13 mouse cellular contexts compared by ENCODE assay signal in genomic region chr4:55843727-55844401, GRCm38 (mm10).
DNase-seq lines count a peak whose midpoint lies in the region; ATAC-seq and TF ChIP-seq lines count a peak whose summit lies in the region.
"Had no signal": no experiment of that assay in that cellular context is flagged by ENCODE, and none has a peak within 500 bp of the region (broad histone marks: within the 10 kb centered on the region; RNA-seq: fewer than 3 reads in every experiment).

No protein-coding gene starts in this region.

- no peaks in the 10 kb centered on the region for H3K36me3 ChIP-seq in forebrain, embryonic 14.5 days (ENCODE audit: control insufficient read depth, insufficient read depth, low read length)
- H3K36me3 ChIP-seq in forebrain, embryonic 16.5 days (ENCODE audit: control insufficient read depth, insufficient read depth) = no peaks in the 10 kb centered on the region
- H3K36me3 ChIP-seq in midbrain, postnatal 0 days (ENCODE audit: insufficient read depth, low read length) = no peaks in the 10 kb centered on the region
- no peaks in the 10 kb centered on the region for H3K36me3 ChIP-seq in midbrain, embryonic 13.5 days
- H3K36me3 ChIP-seq in limb, embryonic 14.5 days (ENCODE audit: control insufficient read depth, insufficient read depth, low read length) = no peaks in the 10 kb centered on the region
- no peaks in the 10 kb centered on the region for H3K36me3 ChIP-seq in stomach, postnatal 0 days (ENCODE audit: control insufficient read depth, insufficient read depth, low read length)
- no peaks in the 10 kb centered on the region for H3K36me3 ChIP-seq in liver, embryonic 11.5 days (ENCODE audit: control insufficient read depth, insufficient read depth, low read length)
- H3K36me3 ChIP-seq: heart, embryonic 13.5 days; neural tube, embryonic 12.5 days had no signal

- no peak overlapping the region for H3K4me2 ChIP-seq in forebrain, embryonic 14.5 days (ENCODE audit: low read length)
- H3K4me2 ChIP-seq in forebrain, embryonic 16.5 days (ENCODE audit: low read length) = no peak overlapping the region
- no peak overlapping the region for H3K4me2 ChIP-seq in midbrain, postnatal 0 days (ENCODE audit: low read depth, low read length, poor library complexity, severe bottlenecking)
- no peak overlapping the region for H3K4me2 ChIP-seq in midbrain, embryonic 13.5 days (replicated peaks)
- no peak overlapping the region for H3K4me2 ChIP-seq in limb, embryonic 14.5 days (replicated peaks; ENCODE audit: low read depth, low read length, severe bottlenecking)
- H3K4me2 ChIP-seq in stomach, postnatal 0 days (replicated peaks; ENCODE audit: low read depth) = no peak overlapping the region
- no peak overlapping the region for H3K4me2 ChIP-seq in liver, embryonic 11.5 days
- H3K4me2 ChIP-seq: heart, embryonic 13.5 days; neural tube, embryonic 12.5 days had no signal

- H3K9ac ChIP-seq in forebrain, embryonic 14.5 days (ENCODE audit: low read length) = no peak overlapping the region
- H3K9ac ChIP-seq in forebrain, embryonic 16.5 days (replicated peaks; ENCODE audit: low read depth, low read length) = no peak overlapping the region
- no peak overlapping the region for H3K9ac ChIP-seq in midbrain, postnatal 0 days (replicated peaks; ENCODE audit: low read length, poor library complexity, severe bottlenecking)
- H3K9ac ChIP-seq in midbrain, embryonic 13.5 days (replicated peaks) = no peak overlapping the region
- no peak overlapping the region for H3K9ac ChIP-seq in limb, embryonic 14.5 days (ENCODE audit: low read depth, low read length, severe bottlenecking)
- H3K9ac ChIP-seq in stomach, postnatal 0 days (ENCODE audit: low read length) = no peak overlapping the region
- H3K9ac ChIP-seq in liver, embryonic 11.5 days (ENCODE audit: low read depth, low read length) = no peak overlapping the region
- H3K9ac ChIP-seq: heart, embryonic 13.5 days; liver, embryonic 14.5 days; neural tube, embryonic 12.5 days had no signal

- H3K27ac ChIP-seq in forebrain, embryonic 14.5 days (ENCODE audit: low read depth, low read length) = no peak overlapping the region
- no peak overlapping the region for H3K27ac ChIP-seq in forebrain, embryonic 16.5 days (ENCODE audit: low read length)
- no peak overlapping the region for H3K27ac ChIP-seq in midbrain, postnatal 0 days (ENCODE audit: low read depth, low read length)
- H3K27ac ChIP-seq in midbrain, embryonic 13.5 days = no peak overlapping the region
- 0 out of 2 replicates have a peak overlapping the region, but pooled peaks have one; percentile 16 for H3K27ac ChIP-seq in limb, embryonic 14.5 days (replicated peaks; ENCODE audit: low read depth, low read length)
- no peak overlapping the region; the same call in 1 of the 2 replicates for H3K27ac ChIP-seq in stomach, postnatal 0 days (replicated peaks)
- H3K27ac ChIP-seq in liver, embryonic 11.5 days (ENCODE audit: low read depth, low read length) = no peak overlapping the region
- H3K27ac ChIP-seq: heart, embryonic 13.5 days; liver, embryonic 14.5 days; neural tube, embryonic 12.5 days had no signal

- 64% methylated on average over 12 of the region's 12 CpGs for WGBS in forebrain, embryonic 14.5 days
- WGBS in forebrain, embryonic 16.5 days = 43% methylated on average over 12 of the region's 12 CpGs
- 58% methylated on average over 12 of the region's 12 CpGs for WGBS in midbrain, postnatal 0 days
- WGBS in midbrain, embryonic 13.5 days = 65% methylated on average over 12 of the region's 12 CpGs
- WGBS in limb, embryonic 14.5 days = 21% methylated on average over 12 of the region's 12 CpGs
- WGBS in stomach, postnatal 0 days = 35% methylated on average over 12 of the region's 12 CpGs
- 57% methylated on average over 12 of the region's 12 CpGs for WGBS in liver, embryonic 11.5 days

- no peak for TF ChIP-seq POLR2A in limb, embryonic 14.5 days (IDR thresholded peaks at IDR 0.05; ENCODE audit: borderline replicate concordance, extremely low read depth, insufficient read depth, insufficient read length)

- no peaks in the 10 kb centered on the region for H3K9me3 ChIP-seq in forebrain, embryonic 14.5 days (replicated peaks; ENCODE audit: control insufficient read depth, low read length)
- H3K9me3 ChIP-seq in forebrain, embryonic 16.5 days (ENCODE audit: control insufficient read depth, low read length) = no peaks in the 10 kb centered on the region
- no peaks in the 10 kb centered on the region for H3K9me3 ChIP-seq in midbrain, postnatal 0 days (ENCODE audit: low read length)
- H3K9me3 ChIP-seq in midbrain, embryonic 13.5 days = no peaks in the 10 kb centered on the region
- no peaks in the 10 kb centered on the region for H3K9me3 ChIP-seq in limb, embryonic 14.5 days (ENCODE audit: control insufficient read depth, low read length)
- no peaks in the 10 kb centered on the region for H3K9me3 ChIP-seq in stomach, postnatal 0 days (ENCODE audit: control insufficient read depth, low read length)
- no peaks in the 10 kb centered on the region for H3K9me3 ChIP-seq in liver, embryonic 11.5 days (ENCODE audit: control insufficient read depth, low read length)
- H3K9me3 ChIP-seq: heart, embryonic 13.5 days; neural tube, embryonic 12.5 days had no signal

- H3K27me3 ChIP-seq in forebrain, embryonic 14.5 days (replicated peaks; ENCODE audit: control insufficient read depth, insufficient read depth, low read length) = no peaks in the 10 kb centered on the region
- H3K27me3 ChIP-seq in forebrain, embryonic 16.5 days (replicated peaks; ENCODE audit: control insufficient read depth, insufficient read depth, low read length) = no peaks in the 10 kb centered on the region
- H3K27me3 ChIP-seq in midbrain, postnatal 0 days (ENCODE audit: insufficient read depth, low read length) = no peaks in the 10 kb centered on the region
- H3K27me3 ChIP-seq in midbrain, embryonic 13.5 days = no peaks in the 10 kb centered on the region
- H3K27me3 ChIP-seq in limb, embryonic 14.5 days (ENCODE audit: control insufficient read depth, insufficient read depth, low read length) = no peaks in the 10 kb centered on the region
- H3K27me3 ChIP-seq in stomach, postnatal 0 days (ENCODE audit: control insufficient read depth, insufficient read depth, low read length) = no peaks in the 10 kb centered on the region
- H3K27me3 ChIP-seq in liver, embryonic 11.5 days (replicated peaks; ENCODE audit: control insufficient read depth, insufficient read depth, low read length) = no peaks in the 10 kb centered on the region
- H3K27me3 ChIP-seq: heart, embryonic 13.5 days; neural tube, embryonic 12.5 days had no signal

- no peaks in the 10 kb centered on the region; the same call in 1 of the 2 replicates for H3K4me1 ChIP-seq in forebrain, embryonic 14.5 days (ENCODE audit: control insufficient read depth, insufficient read depth, low read length)
- peaks cover 4% of the 10 kb centered on the region; the same call in 1 of the 2 replicates for H3K4me1 ChIP-seq in forebrain, embryonic 16.5 days (replicated peaks; ENCODE audit: control insufficient read depth, insufficient read depth, low read length)
- no peaks in the 10 kb centered on the region for H3K4me1 ChIP-seq in midbrain, postnatal 0 days (ENCODE audit: insufficient read depth, low read length)
- 0 out of 2 replicates have a peak, but pooled peaks cover 4% of the 10 kb centered on the region for H3K4me1 ChIP-seq in midbrain, embryonic 13.5 days (replicated peaks)
- H3K4me1 ChIP-seq in limb, embryonic 14.5 days (ENCODE audit: control insufficient read depth, insufficient read depth, low read length) = peaks cover 12% of the 10 kb centered on the region
- no peaks in the 10 kb centered on the region for H3K4me1 ChIP-seq in stomach, postnatal 0 days (replicated peaks; ENCODE audit: control insufficient read depth, insufficient read depth)
- no peaks in the 10 kb centered on the region for H3K4me1 ChIP-seq in liver, embryonic 11.5 days (replicated peaks; ENCODE audit: control insufficient read depth, insufficient read depth, low read length)
- H3K4me1 ChIP-seq: heart, embryonic 13.5 days; neural tube, embryonic 12.5 days had no signal

- H3K4me3 ChIP-seq in forebrain, embryonic 14.5 days (ENCODE audit: low read depth, low read length) = no peak overlapping the region
- no peak overlapping the region for H3K4me3 ChIP-seq in forebrain, embryonic 16.5 days (replicated peaks; ENCODE audit: low read length)
- H3K4me3 ChIP-seq in midbrain, postnatal 0 days (ENCODE audit: low read depth, low read length) = no peak overlapping the region
- no peak overlapping the region for H3K4me3 ChIP-seq in midbrain, embryonic 13.5 days (replicated peaks)
- H3K4me3 ChIP-seq in limb, embryonic 14.5 days (replicated peaks; ENCODE audit: low read length) = no peak overlapping the region
- no peak overlapping the region for H3K4me3 ChIP-seq in stomach, postnatal 0 days (ENCODE audit: low read depth, low read length)
- no peak overlapping the region for H3K4me3 ChIP-seq in liver, embryonic 11.5 days (ENCODE audit: low read depth, low read length)
- H3K4me3 ChIP-seq: heart, embryonic 13.5 days; neural tube, embryonic 12.5 days had no signal

- no peak for TF ChIP-seq EP300 in stomach, postnatal 0 days (optimal IDR thresholded peaks at IDR 0.05)

- DNase-seq in forebrain, embryonic 14.5 days (ENCODE audit: low spot score) = peak; percentile 14
- peak; percentile 21 for DNase-seq in midbrain, postnatal 0 days (ENCODE audit: low spot score)
- peak; percentile 47 for DNase-seq in limb, embryonic 14.5 days (ENCODE audit: low spot score)
- DNase-seq in stomach, postnatal 0 days (ENCODE audit: low spot score) = no peak
- no peak for DNase-seq in liver, embryonic 11.5 days (ENCODE audit: low spot score)
- no peak for DNase-seq in thymus, adult 18-20 months
- DNase-seq: cerebellum, adult 18-20 months; thymus, adult 2 months had no signal

- TF ChIP-seq CTCF in midbrain, postnatal 0 days (IDR thresholded peaks at IDR 0.05) = no peak
- peak; percentile 18; the same call in 1 of the 2 replicates for TF ChIP-seq CTCF in stomach, postnatal 0 days (IDR thresholded peaks at IDR 0.05; ENCODE audit: low read depth)

- no peak for ATAC-seq in forebrain, embryonic 14.5 days
- no peak for ATAC-seq in forebrain, embryonic 16.5 days
- no peak for ATAC-seq in midbrain, postnatal 0 days (ENCODE audit: low FRiP score)
- no peak for ATAC-seq in midbrain, embryonic 13.5 days
- ATAC-seq in limb, embryonic 14.5 days (ENCODE audit: low FRiP score, low read depth) = peak; percentile 54
- peak; percentile 71; the same call in 1 of the 2 replicates for ATAC-seq in stomach, postnatal 0 days (ENCODE audit: low FRiP score, low TSS enrichment)
- ATAC-seq in liver, embryonic 11.5 days (replicated peaks; ENCODE audit: low FRiP score) = no peak

Comparison
In these comparisons a context has a peak if more than half of its experiments do, and no peak if none do; other contexts are left out.
1. ATAC-seq: peak in limb, embryonic 14.5 days (single experiment) and stomach, postnatal 0 days (single experiment); none in forebrain, embryonic 14.5 days (single experiment), forebrain, embryonic 16.5 days (single experiment), midbrain, postnatal 0 days (single experiment), midbrain, embryonic 13.5 days (single experiment) and liver, embryonic 11.5 days (single experiment).
2. DNase-seq: peak in forebrain, embryonic 14.5 days (single experiment), midbrain, postnatal 0 days (single experiment) and limb, embryonic 14.5 days (single experiment); none in stomach, postnatal 0 days (single experiment), liver, embryonic 11.5 days (single experiment) and thymus, adult 18-20 months (0 of 2).